Mouse (Mus musculus) embryonic facial prominence, embryonic 15.5 days (tissue): ENCODE measurements around the gene Rinl. TPM values are rescaled to one million over a fixed set of nuclear protein-coding genes. Genes with fewer than 3 reads are reported as not detected.

ENCODE experiments used
- ATAC-seq: fragments of 200-750 bp; cut with Nextera tagmentation; 2 replicates; pipeline ENCODE4 v1.8.0; 2017; ENCODE audit warnings: low read depth, moderate TSS enrichment; ENCODE audit not compliant: insufficient number of reproducible peaks, low FRiP score, low TSS enrichment
- H3K27ac ChIP-seq: fragments of 300-500 bp; sonication (generic); replicated peaks from 2 replicates; pipeline ENCODE4 v1.5.1; 2015; ENCODE audit warnings: mild to moderate bottlenecking, inconsistent platforms
- H3K27me3 ChIP-seq: fragments of 300-500 bp; sonication (generic); 2 replicates; pipeline ENCODE4 v1.6.1; 2015; ENCODE audit warnings: inconsistent platforms
- H3K36me3 ChIP-seq: fragments of 300-500 bp; sonication (generic); 2 replicates; pipeline ENCODE4 v1.6.1; 2015; ENCODE audit warnings: mild to moderate bottlenecking, inconsistent platforms
- H3K4me1 ChIP-seq: fragments of 300-500 bp; sonication (generic); 2 replicates; pipeline ENCODE4 v1.6.1; 2015; ENCODE audit warnings: inconsistent platforms
- H3K4me2 ChIP-seq: fragments of 300-500 bp; sonication (generic); replicated peaks from 2 replicates; pipeline ENCODE4 v1.6.1; 2015; ENCODE audit warnings: mild to moderate bottlenecking, inconsistent platforms
- H3K4me3 ChIP-seq: fragments of 300-500 bp; sonication (generic); replicated peaks from 2 replicates; pipeline ENCODE4 v1.5.1; 2015; ENCODE audit warnings: mild to moderate bottlenecking, inconsistent platforms
- H3K9ac ChIP-seq: fragments of 300-500 bp; sonication (generic); 2 replicates; pipeline ENCODE4 v1.6.1; 2015; ENCODE audit warnings: inconsistent platforms
- H3K9me3 ChIP-seq: fragments of 300-500 bp; sonication (generic); replicated peaks from 2 replicates; pipeline ENCODE4 v1.6.1; 2016; ENCODE audit warnings: inconsistent platforms
- WGBS: fragments of 180-500 bp; shearing (Covaris S2); methylation state at CpG from one replicate; pipeline ENCODE4 v1.1.7; 2015; 5-methylcytosine and 5-hydroxymethylcytosine counted together
- polyA plus RNA-seq: library from polyadenylated mRNA; unstranded; fragments of >200 nt; fragmentation: Nextera tagmentation; extraction: Ambion mirVana; gene quantifications from 2 replicates; pipeline ENCODE4 v1.2.1, GENCODE M21; 2015

Gene Rinl
- polyA plus RNA-seq, 1 experiment from 2014 or later: 3.8 TPM

DNA sequence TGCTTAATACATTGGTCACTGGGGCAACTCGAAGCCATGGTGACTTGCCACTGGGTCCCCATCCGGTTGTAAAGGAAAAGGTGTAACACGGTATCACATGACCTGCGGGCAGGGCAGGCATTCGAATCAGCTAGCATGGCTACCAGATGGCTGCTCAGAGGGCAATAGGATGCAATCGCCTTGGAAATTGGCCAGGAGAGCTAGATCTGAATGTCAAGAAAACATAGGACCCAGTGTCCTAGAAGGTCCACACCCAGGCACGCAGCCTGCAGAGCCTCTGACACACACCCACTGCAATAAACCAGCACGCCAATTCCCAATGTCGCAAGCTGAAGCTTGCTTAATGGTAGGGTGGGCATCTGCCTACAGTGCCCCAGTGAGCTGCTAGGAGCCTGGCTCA is 49.6 kb downstream of the Rinl start:
- Histone ChIP-seq H3K4me1 (0 out of 2 replicates have a peak, but pooled peaks cover 5% of the 10 kb centered on the region), H3K27ac (no peak overlapping the region; the same call in 1 of the 2 replicates), H3K4me3 (no peak overlapping the region), H3K4me2 (no peak overlapping the region), H3K36me3 (no peaks in the 10 kb centered on the region), H3K27me3 (no peaks in the 10 kb centered on the region), H3K9me3 (no peaks in the 10 kb centered on the region), H3K9ac (no peak overlapping the region)
- 70% methylated on average over 9 of the region's 9 CpGs for WGBS
- ATAC-seq: no peak

DNA sequence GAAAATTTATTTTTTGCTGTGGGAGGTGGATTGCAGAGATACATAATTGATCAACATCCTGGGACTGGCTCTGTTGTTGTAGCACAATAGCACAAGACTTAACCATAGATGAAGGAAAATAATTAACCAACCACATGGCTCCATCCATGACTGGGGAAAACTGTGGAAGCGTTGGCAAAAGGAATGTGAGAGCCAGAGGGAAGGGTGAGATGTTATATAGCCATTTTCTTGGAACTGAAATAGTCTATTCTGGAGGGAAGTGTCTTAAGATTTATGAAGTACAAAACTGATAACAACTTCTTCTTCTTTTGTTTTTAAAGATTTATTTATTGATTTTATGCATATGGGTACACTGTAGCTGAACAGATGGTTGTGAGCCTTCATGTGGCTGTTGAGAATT is 58.5 kb downstream of the Rinl start:
- Histone ChIP-seq H3K9me3 (no peaks in the 10 kb centered on the region), H3K9ac (no peak overlapping the region), H3K36me3 (no peaks in the 10 kb centered on the region), H3K4me3 (no peak overlapping the region), H3K4me2 (no peak overlapping the region), H3K4me1 (peaks cover 14% of the 10 kb centered on the region), H3K27ac (no peak overlapping the region), H3K27me3 (no peaks in the 10 kb centered on the region)
- WGBS: 73% methylated on average over 1 of the region's 1 CpGs
- ATAC-seq: no peak

Other genes with a start within 250 kb of the Rinl start
- gene Sycn, start 248.1 kb upstream of the Rinl start, polyA plus RNA-seq: not detected in 2 replicates
- 2.6 and 4.6 TPM in 2 replicates for gene Nccrp1, start 241.7 kb upstream of the Rinl start, polyA plus RNA-seq
- gene Samd4b, start 190.8 kb upstream of the Rinl start, polyA plus RNA-seq: 32.8 and 34.1 TPM in 2 replicates
- 37.4 and 39.3 TPM in 2 replicates for gene Pak4, start 190.8 kb upstream of the Rinl start, polyA plus RNA-seq
- 1.3 and 1.9 TPM in 2 replicates for gene Acp7, start 157.6 kb upstream of the Rinl start, polyA plus RNA-seq
- gene Fbxo27, start 96.1 kb upstream of the Rinl start, polyA plus RNA-seq: 8.8 and 9.1 TPM in 2 replicates
- 29.1 and 32.3 TPM in 2 replicates for gene Fbxo17, start 72.2 kb upstream of the Rinl start, polyA plus RNA-seq
- 122 and 124 TPM in 2 replicates for gene Mrps12, start 47.1 kb upstream of the Rinl start, polyA plus RNA-seq
- 21.9 and 25.3 TPM in 2 replicates for gene Sars2, start 47.0 kb upstream of the Rinl start, polyA plus RNA-seq
- 128 and 230 TPM in 2 replicates for gene Ccer2, start 32.8 kb upstream of the Rinl start, polyA plus RNA-seq
- 85.3 and 89.4 TPM in 2 replicates for gene Sirt2, start 22.2 kb upstream of the Rinl start, polyA plus RNA-seq
- gene Nfkbib, start 21.5 kb upstream of the Rinl start, polyA plus RNA-seq: 42.8 and 47.1 TPM in 2 replicates
- 211 and 225 TPM in 2 replicates for gene Hnrnpl, start 19.6 kb downstream of the Rinl start, polyA plus RNA-seq
- gene Ech1, start 36.2 kb downstream of the Rinl start, polyA plus RNA-seq: 226 and 231 TPM in 2 replicates
- 15.4 and 18.0 TPM in 2 replicates for gene Lgals4, start 44.9 kb downstream of the Rinl start, polyA plus RNA-seq
- gene Lgals7, start 74.9 kb downstream of the Rinl start, polyA plus RNA-seq: 187 and 265 TPM in 2 replicates
- gene Capn12, start 92.5 kb downstream of the Rinl start, polyA plus RNA-seq: 1.1 and 1.4 TPM in 2 replicates
- gene Actn4, start 173.4 kb downstream of the Rinl start, polyA plus RNA-seq: 321 and 328 TPM in 2 replicates
- 403 and 405 TPM in 2 replicates for gene Eif3k, start 192.9 kb downstream of the Rinl start, polyA plus RNA-seq
- gene Map4k1, start 193.1 kb downstream of the Rinl start, polyA plus RNA-seq: 7.5 and 7.7 TPM in 2 replicates